ENCODE assay signal across 8 mouse cellular contexts in the genomic region with DNA sequence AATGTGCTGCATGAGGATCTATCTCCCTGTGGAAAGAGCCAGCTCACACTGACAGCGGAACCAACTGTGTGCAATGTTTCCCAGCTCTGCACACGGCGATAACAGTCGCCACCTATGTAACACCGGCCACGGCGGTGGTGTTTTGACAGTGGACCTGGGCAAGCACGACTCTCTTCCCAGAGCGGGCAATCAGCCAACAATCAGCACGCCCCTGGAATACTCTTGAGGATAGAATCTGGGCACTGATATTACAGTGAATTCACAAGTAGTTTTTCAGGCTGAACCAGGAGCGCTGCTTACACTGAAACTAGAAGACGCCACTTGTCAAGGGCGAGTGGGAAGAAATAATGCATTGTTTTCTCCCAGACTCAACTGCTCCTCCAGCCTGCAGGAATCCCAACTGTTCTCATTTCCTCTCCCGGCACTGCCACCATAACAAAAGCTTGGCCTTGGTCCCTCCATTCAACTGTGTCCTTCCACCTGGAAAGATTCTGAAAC.
DNase-seq lines count a peak whose midpoint lies in the region; ATAC-seq and TF ChIP-seq lines count a peak whose summit lies in the region.

No protein-coding gene starts in this region.

- no peak for TF ChIP-seq CTCF in brain, embryonic 14.5 days (IDR thresholded peaks at IDR 0.05; ENCODE audit: borderline replicate concordance, extremely low read depth, insufficient read depth, insufficient read length)

- H3K4me1 ChIP-seq in kidney, embryonic 16.5 days (ENCODE audit: insufficient read depth, low read length) = peaks cover 58% of the 10 kb centered on the region

- peak overlapping the region; percentile 60 for H3K27ac ChIP-seq in kidney, embryonic 16.5 days (ENCODE audit: low read length)

- peak; percentile 14 to 27 for DNase-seq in layer of hippocampus, postnatal 10 days (ENCODE audit: low spot score in 2 of 2)
- DNase-seq in layer of hippocampus, postnatal 36 days = no peak
- peak; percentile 67 for DNase-seq in brain, embryonic 14.5 days (ENCODE audit: low read depth)
- DNase-seq in heart, adult 8-10 months (ENCODE audit: low spot score) = peak; percentile 72
- no peak for DNase-seq in thymus, postnatal 10 days (ENCODE audit: low spot score in 2 of 2)
- DNase-seq in adrenal gland, postnatal 25 days = no peak

- TF ChIP-seq POLR2A in brain, embryonic 14.5 days (IDR thresholded peaks at IDR 0.05; ENCODE audit: borderline replicate concordance, extremely low read depth, insufficient read depth, insufficient read length, poor library complexity, severe bottlenecking) = no peak

- no peaks in the 10 kb centered on the region for H3K9me3 ChIP-seq in kidney, embryonic 16.5 days (ENCODE audit: low read length)

- H3K9ac ChIP-seq in kidney, embryonic 16.5 days (replicated peaks; ENCODE audit: low read length) = no peak overlapping the region; the same call in 1 of the 2 replicates

- 52% methylated on average over 14 of the region's 14 CpGs for WGBS in kidney, embryonic 16.5 days

- no peaks in the 10 kb centered on the region for H3K27me3 ChIP-seq in kidney, embryonic 16.5 days (ENCODE audit: insufficient read depth, low read length)

- no peaks in the 10 kb centered on the region for H3K36me3 ChIP-seq in kidney, embryonic 16.5 days (ENCODE audit: insufficient read depth, low read length)

- peak; percentile 62; the same call in 1 of the 2 replicates for ATAC-seq in kidney, embryonic 16.5 days (ENCODE audit: low FRiP score, low TSS enrichment)
- ATAC-seq in monocyte, adult 5-6 weeks (replicated peaks; ENCODE audit: insufficient number of reproducible peaks, low FRiP score, low TSS enrichment, poor library complexity, severe bottlenecking) = no peak

- peak overlapping the region; percentile 7; the same call in 1 of the 2 replicates for H3K4me2 ChIP-seq in kidney, embryonic 16.5 days (replicated peaks; ENCODE audit: low read depth, low read length)

- H3K4me3 ChIP-seq in kidney, embryonic 16.5 days (ENCODE audit: low read length) = no peak overlapping the region

Comparison
In these comparisons a context has a peak if more than half of its experiments do, and no peak if none do; other contexts are left out.
1. DNase-seq: peak in layer of hippocampus, postnatal 10 days (2 of 2), brain, embryonic 14.5 days (single experiment) and heart, adult 8-10 months (single experiment); none in layer of hippocampus, postnatal 36 days (0 of 2), thymus, postnatal 10 days (0 of 2) and adrenal gland, postnatal 25 days (single experiment).